In genomic region chr6:108663241-108664194, GRCm38 (mm10) we compare ENCODE assay signal across 10 mouse cellular contexts. TPM values are rescaled to one million over a fixed set of nuclear protein-coding genes. Genes with fewer than 3 reads are reported as not detected.
DNase-seq lines count a peak whose midpoint lies in the region; ATAC-seq lines count a peak whose summit lies in the region.
"Had no signal": no experiment of that assay in that cellular context is flagged by ENCODE, and none has a peak within 500 bp of the region (broad histone marks: within the 10 kb centered on the region; RNA-seq: fewer than 3 reads in every experiment).

No protein-coding gene starts in this region.

- peaks cover 42% of the 10 kb centered on the region for H3K27me3 ChIP-seq in hindbrain, embryonic 13.5 days
- H3K27me3 ChIP-seq in hindbrain, embryonic 11.5 days (ENCODE audit: control insufficient read depth, insufficient read depth, low read length) = peaks cover 12% of the 10 kb centered on the region
- no peaks in the 10 kb centered on the region for H3K27me3 ChIP-seq in limb, embryonic 15.5 days

- 89% methylated on average over 8 of the region's 8 CpGs for WGBS in hindbrain, embryonic 13.5 days
- 84% methylated on average over 8 of the region's 8 CpGs for WGBS in hindbrain, embryonic 11.5 days
- 77% methylated on average over 8 of the region's 8 CpGs for WGBS in limb, embryonic 15.5 days

- H3K36me3 ChIP-seq in hindbrain, embryonic 13.5 days = no peaks in the 10 kb centered on the region
- H3K36me3 ChIP-seq in hindbrain, embryonic 11.5 days (ENCODE audit: control insufficient read depth, insufficient read depth, low read length) = no peaks in the 10 kb centered on the region
- peaks cover 17% of the 10 kb centered on the region; the same call in 1 of the 2 replicates for H3K36me3 ChIP-seq in limb, embryonic 15.5 days
- H3K36me3 ChIP-seq: midbrain, embryonic 12.5 days had no signal

- no peak for DNase-seq in hindbrain, embryonic 11.5 days (ENCODE audit: low spot score)
- DNase-seq in CD4-positive helper T cell, adult 2 months (ENCODE audit: low read depth, low spot score) = peak; percentile 24
- DNase-seq in adipocyte (ENCODE audit: low spot score) = peak; percentile 40
- DNase-seq in frontal cortex, postnatal 14 days (ENCODE audit: low spot score in 2 of 2) = no peak
- DNase-seq in left cerebral cortex, adult 11 months (ENCODE audit: low spot score) = no peak
- no peak for DNase-seq in ovary, postnatal 14 days (ENCODE audit: low spot score)

- no peak overlapping the region for H3K27ac ChIP-seq in hindbrain, embryonic 13.5 days
- no peak overlapping the region for H3K27ac ChIP-seq in hindbrain, embryonic 11.5 days (ENCODE audit: low read depth, low read length)
- H3K27ac ChIP-seq in limb, embryonic 15.5 days = no peak overlapping the region
- H3K27ac ChIP-seq: midbrain, embryonic 12.5 days had no signal

- H3K4me1 ChIP-seq in hindbrain, embryonic 13.5 days (replicated peaks) = peaks cover 33% of the 10 kb centered on the region
- H3K4me1 ChIP-seq in hindbrain, embryonic 11.5 days (replicated peaks; ENCODE audit: control insufficient read depth, insufficient read depth, low read length) = no peaks in the 10 kb centered on the region; the same call in 1 of the 2 replicates
- peaks cover 30% of the 10 kb centered on the region for H3K4me1 ChIP-seq in limb, embryonic 15.5 days

- H3K4me2 ChIP-seq in hindbrain, embryonic 13.5 days = peak overlapping the region; percentile 29
- no peak overlapping the region for H3K4me2 ChIP-seq in hindbrain, embryonic 11.5 days (replicated peaks; ENCODE audit: low read depth, low read length)
- peak overlapping the region; percentile 84; the same call in 1 of the 2 replicates for H3K4me2 ChIP-seq in limb, embryonic 15.5 days
- H3K4me2 ChIP-seq: midbrain, embryonic 12.5 days had no signal

- no peaks in the 10 kb centered on the region for H3K9me3 ChIP-seq in hindbrain, embryonic 13.5 days
- no peaks in the 10 kb centered on the region for H3K9me3 ChIP-seq in hindbrain, embryonic 11.5 days (ENCODE audit: control insufficient read depth, low read length)
- H3K9me3 ChIP-seq in limb, embryonic 15.5 days = no peaks in the 10 kb centered on the region
- H3K9me3 ChIP-seq: midbrain, embryonic 12.5 days had no signal

- ATAC-seq in hindbrain, embryonic 13.5 days (ENCODE audit: low FRiP score) = no peak
- ATAC-seq in hindbrain, embryonic 11.5 days (ENCODE audit: low FRiP score) = no peak
- no peak for ATAC-seq in limb, embryonic 15.5 days (ENCODE audit: insufficient number of reproducible peaks, low FRiP score, low TSS enrichment, low read depth)
- ATAC-seq: inflammation-experienced regulatory T-cells, adult 6 months had no signal

- no peak overlapping the region for H3K4me3 ChIP-seq in hindbrain, embryonic 13.5 days
- no peak overlapping the region for H3K4me3 ChIP-seq in hindbrain, embryonic 11.5 days (ENCODE audit: low read depth, low read length)
- peak overlapping the region; percentile 53 for H3K4me3 ChIP-seq in limb, embryonic 15.5 days
- H3K4me3 ChIP-seq: midbrain, embryonic 12.5 days had no signal

- no peak overlapping the region for H3K9ac ChIP-seq in hindbrain, embryonic 13.5 days
- H3K9ac ChIP-seq in hindbrain, embryonic 11.5 days (ENCODE audit: low read depth, low read length) = no peak overlapping the region
- H3K9ac ChIP-seq in limb, embryonic 15.5 days = no peak overlapping the region
- H3K9ac ChIP-seq: midbrain, embryonic 12.5 days had no signal

RNA-seq across cellular contexts. Expression of gene Bhlhe40, which starts 3.1 kb away (rescaled TPM):
- 3.0 and 3.4 TPM in 2 replicates for polyA plus RNA-seq in hindbrain, embryonic 13.5 days (2015; fragmentation: Nextera tagmentation; extraction: Ambion mirVana)
- 2.1 and 3.0 TPM in 2 replicates for polyA plus RNA-seq in hindbrain, embryonic 11.5 days (2014; fragmentation: Nextera tagmentation; extraction: Ambion mirVana)
- polyA plus RNA-seq in limb, embryonic 15.5 days (2015; fragmentation: Nextera tagmentation; extraction: Ambion mirVana) = 44.5 and 45.4 TPM in 2 replicates

Comparison
In these comparisons a context has a peak if more than half of its experiments do, and no peak if none do; other contexts are left out.
1. DNase-seq: peak in CD4-positive helper T cell, adult 2 months (single experiment) and adipocyte (single experiment); none in hindbrain, embryonic 11.5 days (single experiment), frontal cortex, postnatal 14 days (0 of 2), left cerebral cortex, adult 11 months (single experiment) and ovary, postnatal 14 days (single experiment).
2. RNA of gene Bhlhe40, which starts 3.1 kb away (polyA plus RNA-seq): 44.5 to 45.4 TPM in limb, embryonic 15.5 days; 2.1 to 3.0 TPM in hindbrain, embryonic 11.5 days and 3.0 to 3.4 TPM in hindbrain, embryonic 13.5 days; every median in the first group is over 10 times any median in the second.